Mouse (Mus musculus) adrenal gland, adult 8-10 months (tissue): ENCODE results near the gene Ppfia3. TPM values are rescaled to one million over a fixed set of nuclear protein-coding genes. Genes with fewer than 3 reads are reported as not detected.
A peak's percentile ranks its signal among the peaks of the same experiment; 100 is the strongest.

Experiments used
- DNase-seq: peaks from one replicate; pipeline ENCODE4 v3.0.0; 2022
- total RNA-seq, 4 experiments: library from RNA; stranded (reverse); gene quantifications; 2 replicates each; pipeline ENCODE4 v1.2.4; 2022

The Ppfia3 gene
- total RNA-seq, 4 experiments from 2014 or later: 2.8 to 7.2 (median 4.7) TPM

DNA sequence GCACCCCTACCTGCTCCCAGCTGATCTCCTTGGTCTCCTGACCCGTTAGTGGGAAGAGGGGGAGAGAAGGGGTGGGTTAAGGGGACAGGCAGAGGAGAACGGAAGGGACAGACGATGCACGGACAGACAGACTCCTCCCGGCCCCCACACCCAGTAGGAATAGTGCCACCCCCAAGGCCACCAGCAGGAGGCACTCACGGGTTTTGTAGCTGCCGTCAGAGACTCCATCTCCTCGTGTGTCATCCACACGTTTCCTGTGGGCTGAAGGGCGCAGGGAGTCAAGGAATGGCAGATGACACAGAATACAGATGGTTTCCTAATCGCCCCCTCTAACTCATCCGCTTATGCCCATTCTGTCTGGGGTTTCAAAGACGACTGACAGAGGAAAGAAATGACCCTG is 23.3 kb downstream of the Ppfia3 start:
- no peak for DNase-seq

DNA sequence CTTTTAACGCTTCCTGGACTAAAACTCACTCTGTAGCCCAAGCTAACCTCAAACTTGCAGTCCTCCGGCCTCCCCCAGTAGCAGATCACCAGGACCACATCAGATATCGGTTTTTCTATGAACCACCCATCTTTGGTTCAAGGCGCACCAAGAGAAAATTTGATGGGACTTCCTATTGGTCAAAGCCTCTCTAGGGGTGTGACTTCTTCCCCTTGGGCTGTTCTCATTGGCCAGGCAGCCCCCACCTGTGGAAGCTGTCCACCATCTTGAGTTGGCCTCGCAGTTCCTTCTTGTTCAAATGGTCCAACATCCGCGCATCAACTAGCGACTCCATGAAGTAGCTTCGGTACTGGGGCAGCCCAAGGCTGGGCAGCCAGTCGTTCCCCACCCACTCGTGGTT is 24.7 kb downstream of the Ppfia3 start:
- DNase-seq: no peak

DNA sequence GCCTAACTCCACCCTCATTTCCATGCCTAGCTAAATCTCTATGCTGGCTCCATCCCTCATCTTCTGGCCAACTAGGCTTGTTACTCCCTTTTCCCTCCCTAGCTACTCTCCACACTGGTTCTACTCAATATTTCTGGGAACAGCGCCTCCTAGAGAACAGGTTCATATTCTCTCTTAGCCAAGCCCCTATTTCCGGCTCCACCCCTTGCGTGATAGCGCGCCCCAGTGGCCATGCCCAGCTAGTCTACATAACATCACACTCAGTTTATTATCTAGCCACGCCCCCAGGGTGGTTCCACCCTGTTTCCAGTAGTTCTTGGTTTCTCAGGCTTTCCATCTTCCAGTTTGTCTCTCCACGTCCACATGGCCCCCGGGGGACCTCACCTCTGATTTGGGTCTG is 25.5 kb downstream of the Ppfia3 start:
- DNase-seq: peak; percentile 55

DNA sequence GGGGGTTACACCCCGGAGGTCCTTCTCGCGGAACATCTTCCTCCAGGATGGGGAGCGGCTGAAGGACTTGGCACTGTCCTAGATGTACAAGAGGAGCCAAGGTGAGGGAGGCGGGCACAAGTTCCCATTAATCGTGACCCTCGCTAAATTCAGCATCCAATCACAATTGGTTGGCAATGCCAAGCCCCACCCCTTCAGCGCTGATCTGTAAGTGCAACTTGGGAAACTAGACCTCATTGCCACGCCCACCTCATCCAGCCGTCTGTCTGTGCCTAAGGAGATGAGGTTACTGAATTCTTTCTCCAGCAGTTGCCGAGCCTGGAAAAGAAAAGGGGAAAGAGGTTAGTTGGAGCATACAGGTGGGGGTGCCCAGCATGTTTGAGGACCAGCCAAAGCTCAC is 26.1 kb downstream of the Ppfia3 start:
- DNase-seq: peak; percentile 28

DNA sequence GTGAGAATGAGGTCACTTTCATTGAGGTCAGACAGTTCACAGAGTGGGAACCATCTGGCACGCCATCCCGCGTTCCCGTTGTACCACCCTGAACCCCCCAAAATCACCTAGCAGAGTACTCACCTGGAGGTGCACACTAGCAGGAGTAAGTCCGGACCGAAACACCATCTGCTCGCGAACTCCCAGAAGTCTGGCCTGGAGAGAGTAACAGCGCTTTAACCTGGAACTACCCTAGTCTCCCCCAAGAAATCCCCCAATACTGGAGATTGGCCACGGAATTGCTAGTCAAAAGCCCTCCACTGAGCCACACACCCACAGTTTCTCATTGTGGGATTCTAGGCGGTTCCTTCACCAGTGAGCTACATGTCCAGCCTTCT is 26.8 kb downstream of the Ppfia3 start:
- DNase-seq: no peak

DNA sequence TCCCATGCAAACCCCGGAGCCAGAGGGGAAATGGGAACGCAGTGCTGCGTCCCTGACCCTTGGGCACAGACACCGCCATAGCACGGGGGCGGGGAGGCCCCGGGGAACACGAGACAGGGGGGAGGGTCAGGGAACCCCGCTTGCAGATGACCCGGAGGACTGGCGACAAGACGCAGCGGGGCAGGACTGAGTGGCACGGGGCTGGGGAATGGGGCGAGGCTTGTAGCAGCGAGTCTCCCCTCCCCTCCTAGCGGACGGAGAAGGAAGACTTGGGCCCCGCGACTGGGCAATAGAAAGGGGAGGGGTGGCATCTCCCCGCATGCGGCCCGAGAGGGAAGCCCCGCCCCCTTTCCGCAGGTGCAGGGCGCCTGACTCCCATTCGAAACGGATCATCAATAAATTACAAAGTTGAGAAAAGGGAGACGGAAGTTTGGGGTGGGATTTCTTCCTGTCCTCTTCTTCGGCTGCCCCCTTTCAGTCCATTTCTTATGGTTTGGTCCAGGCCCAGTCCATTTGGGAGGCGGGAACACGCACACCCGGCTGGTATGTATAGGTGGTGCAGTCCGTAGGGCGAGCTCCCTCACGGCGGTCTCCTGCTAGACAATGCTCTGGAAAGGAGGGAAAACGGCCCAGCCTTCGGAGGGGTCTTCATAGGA is 27.3 kb downstream of the Ppfia3 start:
- no peak for DNase-seq

DNA sequence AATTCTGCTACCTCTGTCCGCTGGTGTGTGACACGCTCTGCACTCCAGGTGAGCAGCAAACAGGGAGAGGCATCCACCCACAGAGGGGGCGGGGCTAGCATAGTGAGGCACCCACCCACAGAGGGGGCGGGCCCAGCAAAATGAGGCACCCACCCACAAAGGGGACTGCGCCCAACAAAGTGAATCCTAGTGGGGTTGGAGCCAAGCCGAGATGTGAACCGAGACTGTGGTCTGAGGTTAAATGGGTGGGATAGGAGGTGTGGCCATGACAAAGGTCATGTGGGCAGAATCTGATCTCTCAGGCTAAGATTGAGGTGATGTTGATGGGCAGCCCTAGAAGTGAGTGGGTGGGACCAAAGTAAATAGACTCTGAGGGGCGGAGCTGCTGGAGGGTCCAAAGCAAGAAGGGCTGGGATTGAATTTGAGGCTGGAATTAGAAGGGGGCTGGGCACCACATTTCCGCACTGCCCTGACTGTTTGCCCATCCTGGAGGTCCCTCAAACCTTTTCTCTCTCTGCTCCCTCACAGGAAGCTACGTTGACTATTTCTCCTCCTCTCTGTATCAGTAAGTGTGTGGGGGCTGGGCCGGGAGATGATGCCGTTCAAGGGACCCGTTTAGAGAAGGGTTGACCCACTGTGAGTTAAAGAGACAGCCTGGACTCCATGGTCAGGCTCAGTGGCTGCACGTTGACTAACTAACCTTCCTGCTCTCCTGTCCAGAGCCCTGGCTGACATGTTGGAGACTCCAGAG is 28.5 kb downstream of the Ppfia3 start:
- DNase-seq: no peak

DNA sequence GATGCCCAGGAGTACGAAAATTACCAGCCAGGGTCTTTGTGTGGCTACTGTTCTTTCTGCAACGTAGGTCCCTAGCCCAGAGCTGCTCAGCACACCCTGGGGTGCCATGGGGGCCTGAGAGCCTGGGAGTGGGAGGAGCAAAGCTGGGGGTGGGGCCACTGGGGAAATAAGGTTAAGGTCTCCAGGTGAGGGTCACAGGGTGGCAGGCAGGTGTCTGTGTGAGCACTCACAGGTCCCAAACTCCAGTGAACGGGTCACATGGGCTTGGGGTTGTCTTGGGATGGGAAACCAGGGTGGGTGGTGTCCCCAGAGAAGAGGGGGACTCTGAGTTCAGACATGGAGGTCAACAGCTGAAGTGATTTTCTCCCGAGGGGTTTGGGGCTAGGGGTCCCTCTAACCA is 29.4 kb downstream of the Ppfia3 start:
- no peak for DNase-seq

DNA sequence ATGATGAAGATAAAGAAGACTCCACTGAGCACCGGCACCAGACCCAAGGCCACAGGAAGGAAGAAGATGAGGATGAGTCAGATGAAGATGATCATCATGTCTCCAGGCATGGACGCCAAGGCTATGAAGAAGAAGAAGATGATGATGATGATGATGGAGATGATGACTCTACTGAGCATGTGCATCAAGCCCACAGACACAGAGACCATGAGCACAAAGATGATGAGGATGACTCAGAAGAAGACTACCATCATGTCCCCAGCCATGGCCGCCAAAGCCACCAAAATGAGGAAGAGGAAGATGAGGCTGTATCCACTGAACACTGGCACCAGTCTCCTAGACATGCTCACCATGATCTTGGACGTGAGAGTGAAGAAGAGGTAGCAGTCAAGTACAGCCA is 30.5 kb downstream of the Ppfia3 start:
- DNase-seq: no peak

DNA sequence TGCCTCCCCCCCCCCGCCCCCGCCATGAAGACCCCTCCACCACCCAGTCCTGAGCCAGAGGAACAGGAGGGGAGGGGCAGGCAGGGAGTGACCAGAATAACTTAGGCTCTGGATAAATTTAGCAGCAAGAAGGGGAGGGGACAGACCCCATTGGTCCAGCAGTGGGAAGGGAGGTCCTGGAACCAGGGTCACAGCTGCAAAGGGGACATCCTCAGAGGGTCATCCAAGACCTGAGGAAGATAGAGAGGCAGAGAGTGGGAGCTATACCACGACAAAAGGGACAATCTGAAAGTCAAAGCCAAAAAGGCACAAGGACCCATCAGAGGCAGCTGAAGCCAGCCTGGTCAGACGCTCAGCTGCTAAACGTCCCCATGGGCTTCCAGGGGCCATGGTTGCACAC is 31.8 kb downstream of the Ppfia3 start, which contains the start of gene Hrc:
Gene Hrc, plus strand, starts transcription at position 235 of the 400 bp plus-strand sequence.
- DNase-seq: no peak

DNA sequence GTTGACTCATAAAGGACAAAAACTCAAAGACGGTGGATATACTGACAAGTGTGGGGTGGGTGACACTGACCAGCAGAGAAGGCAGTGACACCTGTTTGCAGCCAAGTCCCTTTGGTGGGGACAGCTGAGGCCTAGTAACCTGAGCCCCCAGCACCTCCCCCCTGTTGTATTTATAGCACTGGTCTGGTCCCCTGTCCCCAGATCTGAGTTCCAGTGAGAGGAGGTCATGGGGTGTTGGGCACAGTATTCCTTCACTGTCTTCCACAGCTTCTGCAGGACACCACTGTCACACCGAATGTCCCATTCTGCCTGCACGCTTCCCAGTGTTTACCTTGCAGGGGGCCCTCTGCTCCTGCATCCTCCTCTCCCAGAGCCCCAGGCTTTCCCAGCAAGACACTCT is 32.2 kb downstream of the Ppfia3 start:
- no peak for DNase-seq

DNA sequence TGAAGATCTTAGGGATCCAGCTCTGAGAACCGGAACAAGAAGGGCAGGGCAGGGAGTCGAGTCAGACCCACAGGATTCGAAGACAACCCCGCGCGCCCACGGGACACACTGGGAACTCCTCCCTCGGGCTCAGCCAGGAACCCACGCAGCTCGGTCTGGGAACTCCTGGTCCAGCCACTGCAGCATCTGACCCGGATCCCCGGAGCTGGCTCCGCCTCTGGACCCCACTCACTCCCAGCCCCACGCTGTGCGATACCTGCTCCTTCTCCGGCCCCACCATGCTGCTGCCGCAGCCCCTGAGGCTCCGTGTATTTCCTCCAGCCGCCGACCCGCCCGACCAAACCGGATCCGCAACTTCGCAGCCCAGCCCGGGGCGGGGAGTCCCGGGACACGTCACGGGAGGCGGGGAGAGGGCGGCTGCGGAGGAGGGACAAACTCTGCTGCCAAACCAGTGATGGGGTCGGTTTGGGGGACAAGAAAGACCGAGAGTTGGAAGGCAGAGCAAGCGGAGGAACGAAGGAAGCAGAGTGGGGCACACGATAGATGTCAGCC is 33.3 kb downstream of the Ppfia3 start, which contains the start of gene Trpm4:
Gene Trpm4, minus strand, starts transcription at position 350 of the 552 bp plus-strand sequence.
- peak; percentile 67 for DNase-seq

DNA sequence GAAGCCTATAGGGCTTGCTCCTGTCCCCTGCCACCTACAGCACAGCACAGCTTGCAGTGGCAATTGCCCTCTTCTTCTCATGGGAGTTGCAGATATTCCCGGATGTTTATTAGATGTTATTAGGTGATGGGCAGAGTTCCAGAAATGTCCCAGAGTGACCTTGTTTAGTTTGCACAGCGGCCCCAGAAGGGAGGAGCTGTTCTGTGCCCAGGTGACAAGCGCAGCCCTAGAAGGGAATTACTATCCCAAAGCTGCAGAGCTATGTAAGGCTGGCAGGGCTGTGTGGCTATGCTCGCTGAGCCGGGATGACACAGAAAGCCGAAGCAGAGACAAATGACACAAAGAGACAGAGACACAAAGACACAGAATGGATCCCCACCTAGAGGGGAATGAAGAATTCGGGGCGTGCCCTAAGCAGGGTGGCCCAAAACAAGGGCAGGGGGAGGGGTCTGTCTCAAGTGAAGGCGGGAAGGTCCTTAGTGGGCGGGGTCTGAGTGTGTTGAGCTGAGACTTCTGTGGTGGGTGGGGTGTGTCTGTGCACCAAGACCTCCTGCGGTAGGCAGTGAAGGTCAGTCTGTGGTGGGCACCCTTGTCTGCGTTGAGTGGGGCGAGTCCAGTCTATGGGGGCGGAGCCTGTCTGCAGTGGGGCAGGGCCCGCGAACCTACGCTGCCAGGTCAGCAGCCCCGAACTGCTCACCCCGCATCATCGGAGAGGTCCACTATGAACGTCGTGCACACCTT is 34.0 kb downstream of the Ppfia3 start:
- no peak for DNase-seq

DNA sequence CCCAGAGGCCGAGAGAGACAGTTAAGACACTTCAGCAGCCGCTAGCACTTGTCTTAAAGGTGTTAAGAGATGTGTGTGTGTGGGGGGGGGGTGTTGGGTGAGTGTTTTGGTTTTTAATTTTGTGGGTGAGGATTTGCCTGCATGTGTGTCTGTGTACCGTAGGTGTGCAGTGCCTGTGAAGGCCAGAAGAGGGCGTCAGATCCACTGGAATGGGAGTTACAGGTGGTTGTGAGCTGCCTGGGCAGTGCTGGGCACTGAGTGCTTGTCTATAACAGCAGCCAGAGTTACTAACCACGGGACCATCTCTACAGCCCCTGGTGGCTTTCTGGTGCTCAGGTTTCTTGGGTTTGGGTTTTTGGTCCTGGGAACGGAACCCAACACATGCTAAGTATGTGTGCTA is 35.3 kb downstream of the Ppfia3 start:
- DNase-seq: no peak

DNA sequence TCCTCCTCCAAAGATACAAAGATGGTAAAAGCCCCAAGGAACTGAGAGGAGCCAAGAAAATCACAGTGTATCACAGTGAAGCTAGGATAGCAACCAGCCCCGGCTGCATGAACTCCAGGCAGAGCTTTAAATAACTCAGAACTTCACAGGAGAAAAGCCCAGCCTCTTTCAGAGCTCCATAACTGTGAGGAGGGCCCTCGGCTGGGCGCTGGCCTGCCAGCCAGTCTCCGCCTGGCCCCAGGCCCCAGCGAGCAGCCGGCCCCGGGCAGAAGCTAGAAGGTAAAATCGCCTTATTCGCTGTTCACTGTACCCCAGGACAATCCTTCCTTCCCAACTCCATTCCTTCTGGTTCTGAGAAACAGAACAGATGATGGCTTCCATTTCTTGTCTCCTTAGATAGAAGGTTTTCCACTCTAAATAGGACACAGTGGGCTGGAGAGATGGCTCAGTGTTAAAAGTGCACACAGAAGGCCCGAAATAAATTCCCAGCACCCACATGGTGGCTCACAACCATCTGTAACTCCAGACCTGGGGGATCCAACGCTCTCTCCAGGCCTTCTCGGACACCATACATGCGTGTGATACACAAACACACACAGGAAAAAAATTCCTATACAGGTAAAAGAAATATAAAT is 37.9 kb downstream of the Ppfia3 start:
- DNase-seq: no peak

DNA sequence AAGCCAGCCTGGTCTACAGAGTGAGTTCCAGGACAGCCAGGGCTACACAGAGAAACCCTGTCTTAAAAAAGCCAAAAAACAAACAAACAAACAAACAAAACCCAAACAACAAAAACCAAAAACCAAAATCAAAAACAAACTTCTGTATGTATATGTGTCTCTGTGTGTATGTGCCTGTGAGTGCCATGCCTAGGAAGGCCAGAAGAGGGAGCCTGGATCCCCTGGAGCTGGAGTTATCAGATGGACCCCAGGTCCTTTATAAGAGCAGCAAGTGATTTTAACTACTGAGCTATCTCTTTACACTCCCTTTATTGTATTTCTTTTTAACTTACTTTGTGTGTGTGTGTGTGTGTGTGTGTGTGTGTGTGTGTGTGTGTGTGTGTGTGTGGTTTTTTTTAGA is 41.0 kb downstream of the Ppfia3 start:
- DNase-seq: no peak

DNA sequence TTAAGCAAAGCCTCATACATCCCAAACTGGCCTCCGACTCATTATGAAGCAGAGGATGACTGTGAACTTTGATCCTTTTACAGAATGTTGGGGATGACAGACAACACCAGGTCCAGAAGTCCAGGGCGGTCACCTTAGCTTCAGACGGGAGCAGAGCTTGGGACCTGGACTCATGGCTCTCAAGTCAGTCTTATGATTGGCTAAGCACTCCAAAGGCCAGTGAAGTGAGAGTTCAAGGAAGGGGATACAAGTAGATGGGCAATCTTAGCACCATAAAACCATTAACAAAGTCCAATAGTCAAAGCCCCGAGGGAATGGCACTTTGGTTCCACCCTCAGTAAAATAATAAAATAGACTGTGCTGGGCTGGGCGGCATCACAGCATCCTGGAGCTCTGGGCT is 43.8 kb downstream of the Ppfia3 start:
- no peak for DNase-seq

DNA sequence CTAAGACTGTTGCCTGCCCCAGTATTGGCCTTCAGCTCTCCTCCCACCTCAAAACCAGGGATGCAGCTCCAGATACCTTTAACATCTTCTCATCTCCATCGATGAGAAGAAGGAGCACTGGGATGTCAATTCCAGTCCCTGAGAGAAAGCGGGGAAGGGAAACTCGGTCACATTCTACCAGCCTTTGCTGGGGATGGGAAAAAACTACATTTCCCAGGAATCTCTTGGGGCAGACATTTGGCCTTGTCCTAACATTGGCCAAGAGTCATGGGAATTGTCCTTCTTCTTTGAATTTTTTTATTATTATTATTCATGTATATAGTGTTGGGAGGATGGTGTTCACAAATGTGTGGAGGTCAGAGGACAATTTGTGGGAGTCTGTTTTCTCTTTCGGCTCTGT is 44.6 kb downstream of the Ppfia3 start:
- DNase-seq: no peak

DNA sequence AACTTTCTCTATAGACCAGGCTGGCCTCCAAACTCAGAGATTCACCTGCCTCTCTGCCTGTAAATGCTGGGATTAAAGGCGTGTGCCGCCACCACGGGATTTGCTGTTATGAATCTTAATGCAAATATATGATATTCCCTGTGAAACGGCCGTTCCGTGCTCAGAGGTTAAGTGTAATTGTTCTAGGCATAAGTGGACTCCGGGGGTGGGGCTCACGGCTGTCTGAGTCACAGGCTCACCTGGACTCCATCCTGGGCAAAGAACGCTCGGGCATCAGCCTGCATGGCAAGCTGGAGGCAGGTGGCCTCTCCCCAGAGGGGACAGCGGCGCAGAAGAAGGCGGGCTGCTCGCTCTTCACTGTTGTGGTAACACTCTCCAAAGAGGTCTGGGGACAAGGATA is 50.3 kb downstream of the Ppfia3 start:
- DNase-seq: no peak

DNA sequence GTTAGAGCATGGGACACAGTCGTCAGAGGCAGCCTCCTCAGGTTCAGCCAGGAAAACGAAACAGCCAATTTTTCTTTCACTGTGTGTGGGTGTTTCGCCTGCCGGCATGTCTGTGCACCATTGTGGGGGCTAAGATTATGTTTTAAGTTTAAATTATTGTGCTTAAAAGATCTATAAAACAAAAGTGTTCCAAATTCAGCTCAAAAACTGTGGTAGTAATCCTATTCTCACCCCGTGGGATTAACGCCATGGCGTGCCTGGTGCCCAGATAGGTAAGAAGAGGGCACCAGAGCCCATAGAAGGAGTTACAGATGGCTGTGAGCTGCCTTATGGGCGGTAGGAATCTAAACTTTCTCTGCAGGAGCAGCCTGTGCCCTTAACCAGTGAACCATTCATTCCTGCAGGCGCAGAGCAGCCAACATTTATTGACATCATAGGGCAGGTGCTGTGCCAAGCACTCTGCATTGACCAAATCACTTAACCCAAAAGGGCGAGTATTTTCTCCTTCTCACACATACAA is 51.6 kb downstream of the Ppfia3 start:
- no peak for DNase-seq

DNA sequence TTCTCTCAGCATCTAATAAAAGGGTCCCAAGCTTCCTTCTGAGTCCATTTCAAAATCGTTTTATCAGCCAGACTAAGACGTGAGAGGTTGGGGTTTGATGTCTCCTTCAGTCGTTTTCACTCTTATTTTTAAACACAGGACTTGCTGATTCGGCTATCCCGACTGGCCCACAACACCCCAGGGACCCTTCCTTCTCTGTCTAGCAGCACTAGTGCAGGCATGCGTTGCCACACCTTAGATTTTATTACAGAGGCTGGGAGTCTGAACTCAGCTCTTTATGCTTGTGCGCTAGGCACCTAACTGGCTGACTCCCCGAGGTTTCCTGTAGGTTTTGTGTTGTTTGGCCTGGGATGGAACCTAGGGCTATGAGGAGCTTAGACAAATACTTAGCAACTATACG is 53.3 kb downstream of the Ppfia3 start:
- no peak for DNase-seq

DNA sequence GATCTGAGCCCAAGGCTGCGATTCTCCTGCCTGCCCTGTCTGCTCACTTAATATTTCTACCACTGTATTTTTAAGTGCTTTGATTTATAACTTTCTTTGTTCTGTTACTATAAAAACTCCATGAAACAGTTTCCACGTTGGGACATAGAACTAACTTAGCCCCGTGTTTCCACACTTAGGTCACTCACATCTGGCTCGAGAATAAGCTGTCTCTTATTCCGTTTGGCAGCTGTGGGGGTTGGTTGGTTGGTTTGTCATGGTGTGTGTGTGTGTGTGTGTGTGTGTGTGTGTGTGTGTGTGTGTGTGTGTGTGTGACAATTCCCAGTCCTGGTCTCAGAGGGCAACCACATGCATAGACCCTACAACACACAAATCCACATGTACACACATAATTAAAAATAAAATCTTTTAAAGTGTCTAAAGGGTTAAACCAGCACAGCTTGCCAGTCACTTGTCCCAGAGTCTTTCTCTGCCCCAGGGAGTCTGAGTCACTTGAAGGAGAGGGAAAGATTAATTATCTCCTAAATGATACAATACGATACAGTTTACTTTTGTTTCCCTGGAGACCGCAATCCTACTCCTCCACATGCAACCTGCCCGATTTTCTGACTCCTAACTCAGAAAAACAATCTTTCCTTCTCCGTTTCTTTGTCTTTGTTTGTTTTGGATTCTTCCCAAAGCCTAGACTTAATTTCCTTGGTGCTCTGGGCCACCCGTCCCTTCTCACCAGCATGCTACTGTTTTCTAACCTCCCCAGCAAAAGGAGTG is 53.9 kb downstream of the Ppfia3 start:
- DNase-seq: no peak
